Mouse (Mus musculus) liver, postnatal 0 days (tissue): ENCODE measurements around the gene Ms4a6b. TPM values are rescaled to one million over a fixed set of nuclear protein-coding genes. Genes with fewer than 3 reads are reported as not detected.
"Not testable (repeated sequence)": the region's sequence is repeated elsewhere in the genome, so short reads cannot be mapped to it uniquely, and the experiment has no call there.

Experiments
- ATAC-seq: fragments of 200-750 bp; cut with Nextera tagmentation; 2 replicates; pipeline ENCODE4 v1.8.0; 2017; ENCODE audit warnings: mild to moderate bottlenecking, moderate library complexity
- DNase-seq: peaks from one replicate; pipeline ENCODE4 v3.0.0-alpha.2; 2016
- H3K27ac ChIP-seq: fragments of 300-500 bp; sonication (generic); 2 replicates; pipeline ENCODE4 v1.5.1; 2014; ENCODE audit warnings: antibody characterized with exemption, moderate library complexity, mild to moderate bottlenecking, low read depth
- H3K27me3 ChIP-seq: fragments of 300-500 bp; sonication (generic); 2 replicates; pipeline ENCODE4 v1.6.1; 2014; ENCODE audit warnings: low read length, control low read depth, mixed read lengths; ENCODE audit not compliant: insufficient read depth
- H3K36me3 ChIP-seq: fragments of 300-500 bp; sonication (generic); replicated peaks from 2 replicates; pipeline ENCODE4 v1.6.1; 2014; ENCODE audit warnings: mild to moderate bottlenecking, control low read depth, low read length, moderate library complexity, mixed read lengths; ENCODE audit not compliant: insufficient read depth
- H3K4me1 ChIP-seq: fragments of 300-500 bp; sonication (generic); 2 replicates; pipeline ENCODE4 v1.6.1; 2014; ENCODE audit warnings: antibody characterized with exemption, mild to moderate bottlenecking, control low read depth; ENCODE audit not compliant: insufficient read depth
- H3K4me2 ChIP-seq: fragments of 300-500 bp; sonication (generic); 2 replicates; pipeline ENCODE4 v1.6.1; 2014; ENCODE audit warnings: low read depth, mild to moderate bottlenecking, low read length, moderate library complexity, mixed read lengths
- H3K4me3 ChIP-seq: fragments of 300-500 bp; sonication (generic); 2 replicates; pipeline ENCODE4 v1.5.1; 2014; ENCODE audit warnings: low read depth, low read length
- H3K9ac ChIP-seq: fragments of 300-500 bp; sonication (generic); replicated peaks from 2 replicates; pipeline ENCODE4 v1.6.1; 2014; ENCODE audit warnings: mild to moderate bottlenecking, moderate library complexity
- H3K9me3 ChIP-seq: fragments of 300-500 bp; sonication (generic); 2 replicates; pipeline ENCODE4 v1.6.1; 2016; ENCODE audit warnings: mild to moderate bottlenecking, control low read depth, low read length, mixed read lengths
- CTCF ChIP-seq: sonication (generic); IDR thresholded peaks from 2 replicates; pipeline ENCODE4 v1.5.1; 2016; ENCODE audit warnings: antibody characterized with exemption, low read depth
- EP300 ChIP-seq: IDR thresholded peaks from 2 replicates; pipeline ENCODE4 v1.6.1; 2016; ENCODE audit warnings: antibody characterized with exemption, low read depth, mild to moderate bottlenecking
- WGBS: fragments of 180-500 bp; shearing (Covaris S2); extraction: QIAGEN DNeasy Blood & Tissue Kit; methylation state at CpG from one replicate; pipeline ENCODE4 v1.1.7; 2014; ENCODE audit not compliant: insufficient replicate concordance; 5-methylcytosine and 5-hydroxymethylcytosine counted together
- polyA plus RNA-seq: library from polyadenylated mRNA; unstranded; fragments of >200 nt; fragmentation: Nextera tagmentation; extraction: Ambion mirVana; gene quantifications from 2 replicates; pipeline ENCODE4 v1.2.1, GENCODE M21; 2015

Ms4a6b gene
- polyA plus RNA-seq, result 3.2 and 3.8 TPM in 2 replicates

GRCm38 (mm10) chr19:11516246-11516645, at the start of gene Ms4a6b:
Gene Ms4a6b (plus strand): TSS chr19:11516512.
- Histone ChIP-seq H3K4me1 (peaks cover 13% of the 10 kb centered on the region), H3K27ac (no peak within 1 kb of the TSS), H3K4me3 (no peak within 1 kb of the TSS), H3K36me3 (no peaks in the 10 kb centered on the region), H3K27me3 (no peaks in the 10 kb centered on the region), H3K9ac (no peak within 1 kb of the TSS), H3K9me3 (no peaks in the 10 kb centered on the region), H3K4me2 (no peak within 1 kb of the TSS)
- ATAC-seq (no peak), DNase-seq (no peak)
- TF ChIP-seq EP300, result no peak
- no peak for TF ChIP-seq CTCF

GRCm38 (mm10) chr19:11468361-11468760, 48.0 kb upstream of the Ms4a6b start:
- H3K4me2 ChIP-seq, H3K4me1 ChIP-seq, H3K36me3 ChIP-seq, H3K27me3 ChIP-seq, H3K9me3 ChIP-seq, H3K4me3 ChIP-seq, ATAC-seq, DNase-seq, H3K9ac ChIP-seq, H3K27ac ChIP-seq: not testable (repeated sequence)
- WGBS, result 41% methylated on average over 1 of the region's 1 CpGs

- not testable (repeated sequence) for DNase-seq, H3K4me1 ChIP-seq, H3K36me3 ChIP-seq, H3K9me3 ChIP-seq, H3K9ac ChIP-seq, ATAC-seq, H3K27me3 ChIP-seq
- WGBS, result 31% methylated on average over 4 of the region's 4 CpGs
- Histone ChIP-seq H3K4me2 (0 out of 2 replicates have a peak within 1 kb of the TSS, but pooled peaks have one; percentile 13), H3K27ac (peak within 1 kb of the TSS; percentile 29; the same call in 1 of the 2 replicates), H3K4me3 (0 out of 2 replicates have a peak within 1 kb of the TSS, but pooled peaks have one; percentile 6)
These were observed 47.1 kb upstream of the Ms4a6b start, which contains the start of gene Ms4a6c for GRCm38 (mm10) chr19:11469215-11469614. Gene Ms4a6c (plus strand): TSS chr19:11469366.

- Histone ChIP-seq H3K27me3 (no peaks in the 10 kb centered on the region), H3K9me3 (no peaks in the 10 kb centered on the region), H3K9ac (no peak overlapping the region), H3K4me1 (no peaks in the 10 kb centered on the region), H3K27ac (no peak overlapping the region), H3K36me3 (no peaks in the 10 kb centered on the region), H3K4me3 (no peak overlapping the region), H3K4me2 (no peak overlapping the region)
- whole genome bisulfite sequencing, result 81% methylated on average over 2 of the region's 2 CpGs
- DNase-seq, result no peak
- TF ChIP-seq CTCF (no peak), EP300 (no peak)
- ATAC-seq, result no peak
These were observed 36.6 kb upstream of the Ms4a6b start for GRCm38 (mm10) chr19:11479714-11480113.

GRCm38 (mm10) chr19:11482684-11483083, 33.6 kb upstream of the Ms4a6b start:
- WGBS, result 73% methylated on average over 2 of the region's 2 CpGs
- H3K4me2 ChIP-seq, result no peak overlapping the region

GRCm38 (mm10) chr19:11483941-11484340, 32.4 kb upstream of the Ms4a6b start:
- Histone ChIP-seq H3K36me3 (no peaks in the 10 kb centered on the region), H3K27me3 (no peaks in the 10 kb centered on the region), H3K4me1 (no peaks in the 10 kb centered on the region), H3K9ac (no peak overlapping the region), H3K4me2 (no peak overlapping the region), H3K4me3 (0 out of 2 replicates have a peak overlapping the region, but pooled peaks have one; percentile 2), H3K9me3 (no peaks in the 10 kb centered on the region), H3K27ac (0 out of 2 replicates have a peak overlapping the region, but pooled peaks have one; percentile 7)
- TF ChIP-seq EP300 (no peak), CTCF (no peak)
- 61% methylated on average over 4 of the region's 4 CpGs for WGBS
- ATAC-seq (no peak), DNase-seq (no peak)

More at GRCm38 (mm10) chr19:11482684-11483083, 33.6 kb upstream of the Ms4a6b start:
- H3K36me3 ChIP-seq, result no peaks in the 10 kb centered on the region
- no peak overlapping the region for H3K9ac ChIP-seq
- H3K4me1 ChIP-seq, result no peaks in the 10 kb centered on the region
- DNase-seq (no peak), ATAC-seq (no peak)
- no peak overlapping the region for H3K27ac ChIP-seq
- no peak overlapping the region for H3K4me3 ChIP-seq
- no peaks in the 10 kb centered on the region for H3K27me3 ChIP-seq
- H3K9me3 ChIP-seq, result no peaks in the 10 kb centered on the region
- no peak for TF ChIP-seq EP300
- TF ChIP-seq CTCF, result no peak

GRCm38 (mm10) chr19:11484388-11484787, 31.9 kb upstream of the Ms4a6b start:
- Histone ChIP-seq H3K36me3 (no peaks in the 10 kb centered on the region), H3K27ac (0 out of 2 replicates have a peak overlapping the region, but pooled peaks have one; percentile 7), H3K27me3 (no peaks in the 10 kb centered on the region), H3K4me3 (0 out of 2 replicates have a peak overlapping the region, but pooled peaks have one; percentile 2), H3K9ac (no peak overlapping the region), H3K9me3 (no peaks in the 10 kb centered on the region), H3K4me1 (no peaks in the 10 kb centered on the region), H3K4me2 (no peak overlapping the region)
- TF ChIP-seq CTCF (no peak), EP300 (no peak)
- 48% methylated on average over 3 of the region's 3 CpGs for WGBS
- ATAC-seq (no peak), DNase-seq (no peak)
